In genomic region chr4:142212425-142212824, GRCm38 (mm10) we compare ENCODE assay signal across 18 mouse cellular contexts. TPM values are rescaled to one million over a fixed set of nuclear protein-coding genes. Genes with fewer than 3 reads are reported as not detected.
A peak's percentile ranks its signal among the peaks of the same experiment; 100 is the strongest.
DNase-seq lines count a peak whose midpoint lies in the region; ATAC-seq and TF ChIP-seq lines count a peak whose summit lies in the region.
"Had no signal": no experiment of that assay in that cellular context is flagged by ENCODE, and none has a peak within 500 bp of the region (broad histone marks: within the 10 kb centered on the region; RNA-seq: fewer than 3 reads in every experiment).

No protein-coding gene starts in this region.

- no peak overlapping the region for H3K4me3 ChIP-seq in limb, embryonic 15.5 days
- H3K4me3 ChIP-seq in limb, embryonic 10.5 days = no peak overlapping the region
- no peak overlapping the region for H3K4me3 ChIP-seq in cerebellum, adult 2 months (replicated peaks; ENCODE audit: insufficient read depth, low read depth, low read length)
- no peak overlapping the region for H3K4me3 ChIP-seq in forebrain, embryonic 14.5 days (ENCODE audit: low read depth, low read length)
- H3K4me3 ChIP-seq: embryonic facial prominence, embryonic 13.5 days; forebrain, embryonic 13.5 days; gastrocnemius, adult 2 months; liver, embryonic 15.5 days; megakaryocyte, embryonic 14.5 days; neural tube, embryonic 13.5 days had no signal

- peaks cover 47% of the 10 kb centered on the region for H3K4me1 ChIP-seq in limb, embryonic 15.5 days
- H3K4me1 ChIP-seq in limb, embryonic 10.5 days = peaks cover 38% of the 10 kb centered on the region
- H3K4me1 ChIP-seq in cerebellum, adult 2 months (ENCODE audit: control insufficient read depth, insufficient read depth, low read length) = peaks cover 40% of the 10 kb centered on the region
- H3K4me1 ChIP-seq in forebrain, embryonic 14.5 days (ENCODE audit: control insufficient read depth, insufficient read depth, low read length) = no peaks in the 10 kb centered on the region
- H3K4me1 ChIP-seq: liver, embryonic 15.5 days had no signal

- H3K4me2 ChIP-seq in limb, embryonic 15.5 days = no peak overlapping the region
- no peak overlapping the region for H3K4me2 ChIP-seq in forebrain, embryonic 14.5 days (ENCODE audit: low read length)
- H3K4me2 ChIP-seq: embryonic facial prominence, embryonic 13.5 days; forebrain, embryonic 13.5 days; liver, embryonic 15.5 days; neural tube, embryonic 13.5 days had no signal

- no peak for DNase-seq in limb, embryonic 10.5 days (ENCODE audit: low spot score)
- peak; percentile 52 to 69 for DNase-seq in cerebellum, adult 2 months
- peak; percentile 73 to 77 for DNase-seq in cerebellum, postnatal 25 days
- peak; percentile 86 to 87 for DNase-seq in kidney, postnatal 36 days
- DNase-seq in left cerebral cortex, adult 18-20 months (ENCODE audit: low spot score in 2 of 2) = no peak
- no peak for DNase-seq in forebrain, embryonic 14.5 days (ENCODE audit: low spot score)
- DNase-seq: adrenal gland, postnatal 14 days; gastrocnemius, adult 2 months; layer of hippocampus, adult 9-11 months; left cerebral cortex, postnatal 4 days; spleen, adult 18-20 months had no signal

- H3K27me3 ChIP-seq in limb, embryonic 15.5 days = no peaks in the 10 kb centered on the region
- H3K27me3 ChIP-seq in limb, embryonic 10.5 days (ENCODE audit: low read depth, poor library complexity, severe bottlenecking) = no peaks in the 10 kb centered on the region
- no peaks in the 10 kb centered on the region for H3K27me3 ChIP-seq in cerebellum, adult 2 months (ENCODE audit: control insufficient read depth, insufficient read depth, low read length)
- no peaks in the 10 kb centered on the region for H3K27me3 ChIP-seq in forebrain, embryonic 14.5 days (replicated peaks; ENCODE audit: control insufficient read depth, insufficient read depth, low read length)
- H3K27me3 ChIP-seq: embryonic facial prominence, embryonic 13.5 days; forebrain, embryonic 13.5 days; liver, embryonic 15.5 days; megakaryocyte, embryonic 14.5 days; neural tube, embryonic 13.5 days had no signal

- TF ChIP-seq CTCF in cerebellum, adult 2 months (IDR thresholded peaks at IDR 0.05; ENCODE audit: borderline replicate concordance, insufficient read depth, low read depth, low read length) = no peak

- ATAC-seq in limb, embryonic 15.5 days (ENCODE audit: insufficient number of reproducible peaks, low FRiP score, low TSS enrichment, low read depth) = no peak
- ATAC-seq in forebrain, embryonic 14.5 days = no peak
- ATAC-seq: CD4-positive, CD25-positive, alpha-beta regulatory T cell, adult 4 months had no signal

- H3K27ac ChIP-seq in limb, embryonic 15.5 days = peak overlapping the region; percentile 57; the same call in 1 of the 2 replicates
- H3K27ac ChIP-seq in limb, embryonic 10.5 days = no peak overlapping the region
- no peak overlapping the region for H3K27ac ChIP-seq in cerebellum, adult 2 months (ENCODE audit: insufficient read depth, low read length)
- no peak overlapping the region for H3K27ac ChIP-seq in forebrain, embryonic 14.5 days (ENCODE audit: low read depth, low read length)
- H3K27ac ChIP-seq: embryonic facial prominence, embryonic 13.5 days; forebrain, embryonic 13.5 days; gastrocnemius, adult 2 months; liver, embryonic 15.5 days; neural tube, embryonic 13.5 days had no signal

- no peaks in the 10 kb centered on the region for H3K9me3 ChIP-seq in limb, embryonic 15.5 days
- no peaks in the 10 kb centered on the region for H3K9me3 ChIP-seq in limb, embryonic 10.5 days (replicated peaks)
- no peaks in the 10 kb centered on the region for H3K9me3 ChIP-seq in forebrain, embryonic 14.5 days (replicated peaks; ENCODE audit: control insufficient read depth, low read length)
- H3K9me3 ChIP-seq: embryonic facial prominence, embryonic 13.5 days; forebrain, embryonic 13.5 days; liver, embryonic 15.5 days; megakaryocyte, embryonic 14.5 days; neural tube, embryonic 13.5 days had no signal

- H3K9ac ChIP-seq in limb, embryonic 15.5 days = no peak overlapping the region
- H3K9ac ChIP-seq in forebrain, embryonic 14.5 days (ENCODE audit: low read length) = no peak overlapping the region
- H3K9ac ChIP-seq: embryonic facial prominence, embryonic 13.5 days; forebrain, embryonic 13.5 days; liver, embryonic 15.5 days; neural tube, embryonic 13.5 days had no signal

- TF ChIP-seq POLR2A in cerebellum, adult 2 months (IDR thresholded peaks at IDR 0.05; ENCODE audit: borderline replicate concordance, insufficient read depth, low read length) = no peak

- no peaks in the 10 kb centered on the region; the same call in 1 of the 2 replicates for H3K36me3 ChIP-seq in limb, embryonic 15.5 days
- H3K36me3 ChIP-seq in limb, embryonic 10.5 days = peaks cover 15% of the 10 kb centered on the region
- no peaks in the 10 kb centered on the region for H3K36me3 ChIP-seq in forebrain, embryonic 14.5 days (ENCODE audit: control insufficient read depth, insufficient read depth, low read length)
- H3K36me3 ChIP-seq: liver, embryonic 15.5 days; neural tube, embryonic 13.5 days had no signal

- 70% methylated on average over 9 of the region's 9 CpGs for WGBS in limb, embryonic 15.5 days
- WGBS in limb, embryonic 10.5 days = 90% methylated on average over 9 of the region's 9 CpGs
- 21% methylated on average over 9 of the region's 9 CpGs for WGBS in cerebellum, adult 2 months
- whole genome bisulfite sequencing in forebrain, embryonic 14.5 days = 87% methylated on average over 9 of the region's 9 CpGs

RNA-seq across cellular contexts. Expression of gene Kazn, which starts 26.8 kb away (rescaled TPM):
- 11.1 and 15.2 TPM in 2 replicates for polyA plus RNA-seq in limb, embryonic 15.5 days (2015; fragmentation: Nextera tagmentation; extraction: Ambion mirVana)
- 8.8 and 9.3 TPM in 2 replicates for polyA plus RNA-seq in limb, embryonic 10.5 days (2016; fragmentation: Nextera tagmentation; extraction: Ambion mirVana)
- 73.3 and 75.7 TPM in 2 replicates for polyA plus RNA-seq in cerebellum, adult 2 months (2012; rRNA removed)
- total RNA-seq in left cerebral cortex, adult 18-20 months (2021) = 10 to 100 TPM; 76.8 to 79.4 TPM
- 11.5 and 13.1 TPM in 2 replicates for polyA plus RNA-seq in forebrain, embryonic 14.5 days (2014; fragmentation: Nextera tagmentation; extraction: Ambion mirVana)
- polyA plus RNA-seq: CD4-positive, CD25-positive, alpha-beta regulatory T cell, adult 4 months had no signal

Comparison
In these comparisons a context has a peak if more than half of its experiments do, and no peak if none do; other contexts are left out.
1. DNase-seq: peak in cerebellum, adult 2 months (2 of 2), cerebellum, postnatal 25 days (2 of 2) and kidney, postnatal 36 days (2 of 2); none in limb, embryonic 10.5 days (single experiment), left cerebral cortex, adult 18-20 months (0 of 2) and forebrain, embryonic 14.5 days (single experiment).